Mouse (Mus musculus) liver, embryonic 13.5 days (tissue): ENCODE results near the gene Eif5a. TPM values are rescaled to one million over a fixed set of nuclear protein-coding genes. Genes with fewer than 3 reads are reported as not detected.
"Not testable (repeated sequence)": the region's sequence is repeated elsewhere in the genome, so short reads cannot be mapped to it uniquely, and the experiment has no call there.

Experiments used
- ATAC-seq: fragments of 200-750 bp; cut with Nextera tagmentation; 2 replicates; pipeline ENCODE4 v1.8.0; 2017; ENCODE audit warnings: low read depth, mild to moderate bottlenecking, moderate number of reproducible peaks, moderate library complexity
- DNase-seq: peaks from one replicate; pipeline ENCODE4 v3.0.0; 2022
- H3K27ac ChIP-seq: fragments of 300-500 bp; sonication (generic); 2 replicates; pipeline ENCODE4 v1.5.1; 2015; ENCODE audit warnings: moderate library complexity, mild to moderate bottlenecking, inconsistent platforms
- H3K27me3 ChIP-seq: fragments of 300-500 bp; sonication (generic); 2 replicates; pipeline ENCODE4 v1.6.1; 2015; ENCODE audit warnings: mild to moderate bottlenecking, inconsistent platforms
- H3K36me3 ChIP-seq: fragments of 300-500 bp; sonication (generic); 2 replicates; pipeline ENCODE4 v1.6.1; 2015; ENCODE audit warnings: mild to moderate bottlenecking, inconsistent platforms
- H3K4me1 ChIP-seq: fragments of 300-500 bp; sonication (generic); replicated peaks from 2 replicates; pipeline ENCODE4 v1.6.1; 2015; ENCODE audit warnings: inconsistent platforms
- H3K4me2 ChIP-seq: fragments of 300-500 bp; sonication (generic); 2 replicates; pipeline ENCODE4 v1.6.1; 2015; ENCODE audit warnings: inconsistent platforms, mild to moderate bottlenecking, moderate library complexity
- H3K4me3 ChIP-seq: fragments of 300-500 bp; sonication (generic); replicated peaks from 2 replicates; pipeline ENCODE4 v1.5.1; 2015; ENCODE audit warnings: mild to moderate bottlenecking, inconsistent platforms
- H3K9ac ChIP-seq: fragments of 300-500 bp; sonication (generic); 2 replicates; pipeline ENCODE4 v1.6.1; 2015; ENCODE audit warnings: mild to moderate bottlenecking, inconsistent platforms
- H3K9me3 ChIP-seq: fragments of 300-500 bp; sonication (generic); replicated peaks from 2 replicates; pipeline ENCODE4 v1.6.1; 2016; ENCODE audit warnings: inconsistent platforms
- WGBS: fragments of 180-500 bp; shearing (Covaris S2); methylation state at CpG from one replicate; pipeline ENCODE4 v1.1.7; 2015; ENCODE audit not compliant: insufficient replicate concordance; 5-methylcytosine and 5-hydroxymethylcytosine counted together
- polyA plus RNA-seq: library from polyadenylated mRNA; unstranded; fragments of >200 nt; fragmentation: Nextera tagmentation; extraction: Ambion mirVana; gene quantifications from 2 replicates; pipeline ENCODE4 v1.2.1, GENCODE M21; 2015

Eif5a gene
- polyA plus RNA-seq, 1 experiment from 2014 or later, result 1,847 TPM

DNA sequence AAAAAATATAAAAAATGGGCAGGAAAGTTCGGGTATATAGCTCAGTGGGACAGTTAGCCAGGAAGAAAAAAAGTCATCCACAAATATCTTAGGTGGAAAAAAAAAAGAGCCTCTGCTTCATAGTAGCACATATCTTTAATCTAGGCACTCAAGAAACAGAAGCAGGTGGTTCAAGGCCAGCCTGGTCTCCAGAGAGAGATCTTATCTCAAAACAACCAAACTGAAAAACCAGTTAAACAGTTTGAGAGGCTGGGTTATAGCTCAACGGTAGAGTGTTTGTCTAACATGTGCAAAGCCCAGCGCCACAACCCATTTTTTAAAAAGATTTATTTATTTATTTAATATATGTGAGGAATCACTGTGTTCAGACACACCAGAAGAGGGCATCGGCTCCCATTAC is 11.3 kb upstream of the Eif5a start:
- Histone ChIP-seq H3K9ac (no peak overlapping the region), H3K27ac (no peak overlapping the region), H3K4me2 (no peak overlapping the region), H3K9me3 (no peaks in the 10 kb centered on the region), H3K4me3 (no peak overlapping the region), H3K36me3 (no peaks in the 10 kb centered on the region), H3K4me1 (peaks cover 35% of the 10 kb centered on the region), H3K27me3 (peaks cover 42% of the 10 kb centered on the region)
- no peak for ATAC-seq
- DNase-seq, result no peak
- 56% methylated on average over 4 of the region's 4 CpGs for WGBS

DNA sequence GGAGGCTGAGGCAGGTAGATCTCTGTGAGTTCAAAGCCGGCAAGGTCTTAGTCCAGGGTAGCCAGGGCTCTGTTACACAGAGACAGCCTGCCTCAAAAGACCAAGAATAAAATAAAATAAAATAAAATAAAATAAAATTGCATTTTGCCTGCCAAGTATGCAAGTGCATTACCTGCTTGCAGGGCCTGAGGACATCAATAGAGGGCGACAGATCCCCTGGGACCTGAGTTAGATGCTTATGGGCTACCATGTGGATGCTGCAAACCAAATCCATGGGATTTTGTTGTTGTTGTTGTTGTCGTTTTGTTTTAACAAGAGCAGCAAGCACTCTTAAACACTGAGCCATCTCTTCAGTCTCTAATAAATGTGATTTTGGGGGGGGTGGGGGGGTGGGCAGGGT is 10.5 kb upstream of the Eif5a start:
- Histone ChIP-seq H3K36me3 (no peaks in the 10 kb centered on the region), H3K27ac (no peak overlapping the region), H3K4me3 (no peak overlapping the region), H3K27me3 (peaks cover 34% of the 10 kb centered on the region), H3K4me1 (peaks cover 34% of the 10 kb centered on the region), H3K4me2 (no peak overlapping the region), H3K9ac (no peak overlapping the region), H3K9me3 (no peaks in the 10 kb centered on the region)
- ATAC-seq (no peak), DNase-seq (no peak)
- 48% methylated on average over 3 of the region's 3 CpGs for WGBS

DNA sequence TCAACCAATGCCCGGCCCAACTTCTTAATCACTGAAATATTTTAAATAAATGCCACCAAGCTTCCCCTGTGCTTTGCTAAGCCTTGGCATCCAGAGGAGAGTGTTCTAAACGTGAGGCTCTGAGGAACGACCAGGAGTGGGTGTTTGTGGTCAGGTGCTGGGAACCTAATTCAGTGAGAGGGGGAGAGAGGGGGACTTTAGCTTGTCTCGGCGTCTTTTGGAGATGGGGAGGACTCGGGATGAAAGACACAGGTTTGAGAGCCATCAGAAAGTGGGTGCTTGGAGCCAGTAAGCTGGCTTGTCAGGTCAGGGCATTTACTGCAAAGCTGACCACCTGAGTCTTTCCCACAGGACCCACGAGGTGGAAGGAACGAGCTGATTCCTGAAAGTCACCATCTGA is 10.0 kb upstream of the Eif5a start:
- Histone ChIP-seq H3K4me3 (no peak overlapping the region), H3K4me1 (peaks cover 29% of the 10 kb centered on the region), H3K36me3 (no peaks in the 10 kb centered on the region), H3K27ac (peak overlapping the region; percentile 41), H3K9ac (no peak overlapping the region), H3K9me3 (no peaks in the 10 kb centered on the region), H3K27me3 (peaks cover 29% of the 10 kb centered on the region), H3K4me2 (no peak overlapping the region)
- DNase-seq (no peak), ATAC-seq (no peak)
- WGBS, result 48% methylated on average over 8 of the region's 8 CpGs

DNA sequence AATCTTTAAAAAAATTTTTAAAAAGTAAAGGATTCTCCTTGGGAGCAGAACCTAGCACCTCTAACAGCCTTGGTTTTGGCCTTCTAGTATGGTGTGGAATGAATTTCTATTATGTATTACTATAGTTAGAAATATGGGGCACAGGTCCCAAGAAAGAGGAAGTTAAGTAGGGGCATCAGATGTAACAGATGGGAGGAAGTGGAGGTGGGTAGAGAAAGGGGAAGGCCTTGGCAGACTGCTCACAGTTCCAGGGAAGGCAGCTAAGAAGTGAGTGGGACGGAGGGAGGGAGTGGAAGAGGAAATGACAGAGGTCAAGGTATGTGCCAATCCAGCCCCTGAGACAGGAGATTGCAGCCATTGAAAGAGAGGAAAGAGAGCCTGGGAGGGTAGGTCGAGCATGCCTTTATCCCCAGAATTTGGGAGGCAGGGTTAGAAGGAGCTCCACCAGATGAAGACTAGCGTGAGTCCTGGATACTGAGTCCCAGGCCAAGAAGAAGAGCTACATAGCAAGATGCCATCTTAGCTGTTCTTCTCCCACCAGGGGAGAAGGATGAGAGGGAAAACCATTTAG is 9.3 kb upstream of the Eif5a start:
- Histone ChIP-seq H3K4me3 (no peak overlapping the region), H3K9ac (no peak overlapping the region), H3K36me3 (no peaks in the 10 kb centered on the region), H3K4me2 (0 out of 2 replicates have a peak overlapping the region, but pooled peaks have one; percentile 21), H3K27ac (peak overlapping the region; percentile 15; the same call in 1 of the 2 replicates), H3K4me1 (peaks cover 22% of the 10 kb centered on the region), H3K9me3 (no peaks in the 10 kb centered on the region), H3K27me3 (peaks cover 22% of the 10 kb centered on the region)
- ATAC-seq (no peak), DNase-seq (no peak)
- WGBS, result 36% methylated on average over 3 of the region's 3 CpGs

GRCm38 (mm10) chr11:69930176-69930575 is 8.4 kb upstream of the Eif5a start:
- not testable (repeated sequence) for H3K4me2 ChIP-seq, H3K9ac ChIP-seq, H3K4me3 ChIP-seq, H3K9me3 ChIP-seq, DNase-seq, H3K36me3 ChIP-seq, H3K27ac ChIP-seq, ATAC-seq
- WGBS, result 75% methylated on average over 8 of the region's 8 CpGs
- peaks cover 13% of the 10 kb centered on the region for H3K27me3 ChIP-seq
- H3K4me1 ChIP-seq, result peaks cover 13% of the 10 kb centered on the region

- WGBS, result 34% methylated on average over 4 of the region's 4 CpGs
- ATAC-seq, result no peak
- H3K9me3 ChIP-seq, result no peaks in the 10 kb centered on the region
Measured at GRCm38 (mm10) chr11:69929712-69930111, 8.0 kb upstream of the Eif5a start.

GRCm38 (mm10) chr11:69927501-69927900 is 5.7 kb upstream of the Eif5a start:
- DNase-seq, result no peak
- ATAC-seq, result no peak
- Histone ChIP-seq H3K4me3 (no peak overlapping the region), H3K4me1 (peaks cover 21% of the 10 kb centered on the region), H3K27ac (no peak overlapping the region), H3K27me3 (no peaks in the 10 kb centered on the region), H3K9ac (no peak overlapping the region), H3K4me2 (no peak overlapping the region), H3K9me3 (no peaks in the 10 kb centered on the region), H3K36me3 (no peaks in the 10 kb centered on the region)
- 87% methylated on average over 2 of the region's 2 CpGs for WGBS

More at GRCm38 (mm10) chr11:69929712-69930111, 8.0 kb upstream of the Eif5a start:
- Histone ChIP-seq H3K4me1 (peaks cover 8% of the 10 kb centered on the region), H3K4me2 (no peak overlapping the region), H3K27ac (no peak overlapping the region), H3K27me3 (peaks cover 8% of the 10 kb centered on the region), H3K9ac (no peak overlapping the region), H3K36me3 (no peaks in the 10 kb centered on the region), H3K4me3 (no peak overlapping the region)
- DNase-seq, result no peak

GRCm38 (mm10) chr11:69922796-69923195 is 1.0 kb upstream of the Eif5a start:
- Histone ChIP-seq H3K36me3 (peaks cover 17% of the 10 kb centered on the region), H3K4me1 (peaks cover 42% of the 10 kb centered on the region), H3K9me3 (no peaks in the 10 kb centered on the region), H3K4me2 (peak overlapping the region; percentile 84), H3K27me3 (no peaks in the 10 kb centered on the region), H3K9ac (peak overlapping the region; percentile 78), H3K4me3 (peak overlapping the region; percentile 91), H3K27ac (peak overlapping the region; percentile 99)
- ATAC-seq (no peak), DNase-seq (no peak)
- 60% methylated on average over 3 of the region's 3 CpGs for WGBS

DNA sequence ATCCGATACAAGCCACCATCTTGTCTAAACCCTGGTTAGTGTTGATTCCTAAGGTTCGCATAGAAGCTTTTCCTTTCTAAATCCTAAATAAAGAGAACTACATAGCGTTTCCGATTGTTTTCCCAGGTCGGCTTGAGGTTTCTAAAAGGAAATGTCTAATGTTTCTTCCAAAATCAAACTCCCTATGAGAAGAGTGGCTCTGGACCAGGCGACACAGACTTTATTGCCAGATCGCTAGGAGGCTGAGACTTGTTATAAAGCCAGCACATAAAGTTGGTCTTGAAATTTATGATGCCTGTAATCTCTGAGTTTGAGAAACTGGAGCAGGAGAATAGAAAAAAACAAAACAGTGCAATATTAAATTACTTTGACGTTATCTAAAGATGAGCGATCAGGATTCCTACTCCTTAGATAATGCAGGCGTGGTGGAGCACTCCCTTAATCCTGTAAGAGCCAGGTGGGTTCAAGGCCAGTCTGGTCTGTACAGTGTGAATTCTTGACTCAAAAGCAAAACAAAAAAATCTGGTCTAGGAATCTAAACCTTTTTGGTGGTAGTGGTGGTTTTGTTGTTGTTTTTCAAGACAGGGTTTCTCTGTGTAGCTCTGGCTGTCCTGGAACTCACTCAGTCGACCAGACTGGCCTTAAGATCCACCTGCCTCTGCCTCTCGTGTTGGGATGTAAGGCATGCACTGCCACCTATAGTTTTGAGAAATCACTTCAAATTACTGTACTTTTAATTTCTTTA is 426 bp upstream of the Eif5a start:
- peaks cover 23% of the 10 kb centered on the region for H3K36me3 ChIP-seq
- 3% methylated on average over 12 of the region's 12 CpGs for WGBS
- ATAC-seq, result no peak
- H3K9me3 ChIP-seq, result no peaks in the 10 kb centered on the region
- peak overlapping the region; percentile 91 for H3K4me3 ChIP-seq
- DNase-seq, result no peak
- H3K4me2 ChIP-seq, result peak overlapping the region; percentile 84
- no peaks in the 10 kb centered on the region for H3K27me3 ChIP-seq
- H3K9ac ChIP-seq, result peak overlapping the region; percentile 78
- peaks cover 48% of the 10 kb centered on the region for H3K4me1 ChIP-seq
- H3K27ac ChIP-seq, result peak overlapping the region; percentile 99

- H3K4me1 ChIP-seq, result peaks cover 65% of the 10 kb centered on the region
- peak; percentile 4; the same call in 1 of the 2 replicates for ATAC-seq
Measured at GRCm38 (mm10) chr11:69920266-69921031, 1.3 kb downstream of the Eif5a start.

GRCm38 (mm10) chr11:69919661-69920265 is 2.0 kb downstream of the Eif5a start:
- Histone ChIP-seq H3K36me3 (peaks cover 47% of the 10 kb centered on the region), H3K4me3 (peak overlapping the region; percentile 91), H3K9ac (peak overlapping the region; percentile 99), H3K4me1 (peaks cover 72% of the 10 kb centered on the region), H3K4me2 (peak overlapping the region; percentile 98), H3K27ac (peak overlapping the region; percentile 99), H3K27me3 (no peaks in the 10 kb centered on the region), H3K9me3 (no peaks in the 10 kb centered on the region)
- WGBS, result under 1% methylated on average over 17 of the region's 17 CpGs
- DNase-seq (peak; percentile 87), ATAC-seq (peak; percentile 47)

More at GRCm38 (mm10) chr11:69920266-69921031, 1.3 kb downstream of the Eif5a start:
- Histone ChIP-seq H3K27me3 (no peaks in the 10 kb centered on the region), H3K9me3 (no peaks in the 10 kb centered on the region), H3K4me2 (peak overlapping the region; percentile 98), H3K4me3 (peak overlapping the region; percentile 91), H3K27ac (peak overlapping the region; percentile 99), H3K9ac (peak overlapping the region; percentile 99), H3K36me3 (peaks cover 41% of the 10 kb centered on the region)
- DNase-seq, result peak; percentile 23
- WGBS, result under 1% methylated on average over 58 of the region's 65 CpGs
